In genomic region chr1:134336958-134337710, GRCm38 (mm10) we compare ENCODE assay signal across 28 mouse cellular contexts. TPM values are rescaled to one million over a fixed set of nuclear protein-coding genes. Genes with fewer than 3 reads are reported as not detected.
A peak's percentile ranks its signal among the peaks of the same experiment; 100 is the strongest.
DNase-seq lines count a peak whose midpoint lies in the region; ATAC-seq and TF ChIP-seq lines count a peak whose summit lies in the region.
"Had no signal": no experiment of that assay in that cellular context is flagged by ENCODE, and none has a peak within 500 bp of the region (broad histone marks: within the 10 kb centered on the region; RNA-seq: fewer than 3 reads in every experiment).

No protein-coding gene starts in this region.

- no peaks in the 10 kb centered on the region for H3K27me3 ChIP-seq in heart, embryonic 14.5 days (ENCODE audit: control insufficient read depth, insufficient read depth, low read length)
- H3K27me3 ChIP-seq in thymus, adult 2 months (ENCODE audit: control insufficient read depth, insufficient read depth, low read length) = no peaks in the 10 kb centered on the region
- H3K27me3 ChIP-seq: forebrain, embryonic 13.5 days; intestine, embryonic 15.5 days; midbrain, embryonic 13.5 days; neural tube, embryonic 15.5 days; Patski had no signal

- H3K9ac ChIP-seq in heart, embryonic 14.5 days (ENCODE audit: low read length) = 0 out of 2 replicates have a peak overlapping the region, but pooled peaks have one; percentile 2
- H3K9ac ChIP-seq: forebrain, embryonic 13.5 days; hindbrain, embryonic 12.5 days; intestine, embryonic 15.5 days; liver, embryonic 12.5 days; lung, embryonic 14.5 days; midbrain, embryonic 13.5 days; neural tube, embryonic 15.5 days had no signal

- H3K36me3 ChIP-seq in heart, embryonic 14.5 days (ENCODE audit: control insufficient read depth, insufficient read depth, low read length) = 0 out of 2 replicates have a peak, but pooled peaks cover 1% of the 10 kb centered on the region
- H3K36me3 ChIP-seq in thymus, adult 2 months (ENCODE audit: control insufficient read depth, insufficient read depth, low read length) = no peaks in the 10 kb centered on the region
- H3K36me3 ChIP-seq: hindbrain, embryonic 12.5 days; intestine, embryonic 15.5 days; limb, embryonic 10.5 days; liver, embryonic 12.5 days; midbrain, embryonic 13.5 days; neural tube, embryonic 15.5 days had no signal

- TF ChIP-seq POLR2A in thymus, adult 2 months (IDR thresholded peaks at IDR 0.05; ENCODE audit: control insufficient read depth, extremely low read depth, insufficient read depth, low read length, poor library complexity) = no peak

- TF ChIP-seq CTCF in thymus, adult 2 months (IDR thresholded peaks at IDR 0.05; ENCODE audit: borderline replicate concordance, control insufficient read depth, extremely low read depth, insufficient read depth, low read length, poor library complexity) = no peak

- peak; percentile 31 for DNase-seq in cerebellum, adult 8-10 months
- DNase-seq in cerebellum, postnatal 4 days (ENCODE audit: low spot score in 2 of 2) = no peak
- no peak for DNase-seq in heart, postnatal 14 days
- peak; percentile 23 for DNase-seq in thymus, postnatal 0 days (ENCODE audit: low spot score)
- no peak for DNase-seq in thymus, adult 2 months
- peak; percentile 51 to 54 for DNase-seq in cerebellum, postnatal 10 days
- DNase-seq in adipocyte (ENCODE audit: low spot score) = no peak
- DNase-seq: embryo, embryonic 11 days; gastrocnemius, postnatal 25 days; lung, embryonic 14.5 days; right cerebral cortex, postnatal 25 days had no signal

- no peak for ATAC-seq in heart, embryonic 14.5 days (ENCODE audit: insufficient number of reproducible peaks, insufficient read depth, low FRiP score, low read depth)
- ATAC-seq: activated CD4-positive, CD25-positive, alpha-beta regulatory T cell, adult 4 months; forebrain, embryonic 13.5 days; intestine, embryonic 15.5 days; midbrain, embryonic 13.5 days; Patski had no signal

- peak overlapping the region; percentile 49 to 66 for H3K27ac ChIP-seq in heart, embryonic 14.5 days (replicated peaks in 1 of 2; ENCODE audit: control insufficient read depth in 1 of 2, insufficient read depth in 1 of 2, low read depth in 2 of 2, low read length in 2 of 2)
- no peak overlapping the region for H3K27ac ChIP-seq in thymus, adult 2 months (ENCODE audit: control insufficient read depth, insufficient read depth, low read length)
- H3K27ac ChIP-seq: forebrain, embryonic 13.5 days; hindbrain, embryonic 12.5 days; intestine, embryonic 15.5 days; kidney, postnatal 0 days; left cerebral cortex, adult 2 months; limb, embryonic 10.5 days; liver, embryonic 12.5 days; midbrain, embryonic 13.5 days; neural tube, embryonic 15.5 days had no signal

- H3K4me2 ChIP-seq in heart, embryonic 14.5 days (ENCODE audit: low read length) = no peak overlapping the region
- H3K4me2 ChIP-seq: forebrain, embryonic 13.5 days; hindbrain, embryonic 12.5 days; intestine, embryonic 15.5 days; liver, embryonic 12.5 days; lung, embryonic 14.5 days; midbrain, embryonic 13.5 days; neural tube, embryonic 15.5 days had no signal

- H3K9me3 ChIP-seq in heart, embryonic 14.5 days (ENCODE audit: control insufficient read depth, low read length) = no peaks in the 10 kb centered on the region
- H3K9me3 ChIP-seq: forebrain, embryonic 13.5 days; hindbrain, embryonic 12.5 days; intestine, embryonic 15.5 days; limb, embryonic 10.5 days; liver, embryonic 12.5 days; midbrain, embryonic 13.5 days; neural tube, embryonic 15.5 days had no signal

- intact Hi-C loops in heart, postnatal 14 days (cut with DNase I) = no loop called here

- no peak overlapping the region for H3K4me3 ChIP-seq in heart, embryonic 14.5 days (ENCODE audit: control insufficient read depth in 1 of 2, insufficient read depth in 1 of 2, low read depth in 1 of 2, low read length in 2 of 2)
- no peak overlapping the region for H3K4me3 ChIP-seq in thymus, adult 2 months (ENCODE audit: control insufficient read depth, insufficient read depth, low read length)
- H3K4me3 ChIP-seq: forebrain, embryonic 13.5 days; hindbrain, embryonic 12.5 days; intestine, embryonic 15.5 days; left cerebral cortex, adult 2 months; limb, embryonic 10.5 days; liver, embryonic 12.5 days; midbrain, embryonic 13.5 days; myocyte; neural tube, embryonic 15.5 days had no signal

- H3K4me1 ChIP-seq in heart, embryonic 14.5 days (ENCODE audit: control insufficient read depth in 2 of 2, insufficient read depth in 2 of 2, low read length in 2 of 2) = peaks cover 60 to 82% of the 10 kb centered on the region in 2 experiments
- H3K4me1 ChIP-seq in thymus, adult 2 months (replicated peaks; ENCODE audit: control insufficient read depth, insufficient read depth, low read length) = peaks cover 42% of the 10 kb centered on the region

- 57% methylated on average over 11 of the region's 11 CpGs for WGBS in heart, embryonic 14.5 days
- WGBS in thymus, adult 2 months = 15% methylated on average over 11 of the region's 11 CpGs

RNA-seq across cellular contexts. Expression of gene Ppfia4, which starts 4.4 kb away (rescaled TPM):
- polyA plus RNA-seq in heart, embryonic 14.5 days (2014; fragmentation: Nextera tagmentation; extraction: Ambion mirVana) = 10.5 and 11.9 TPM in 2 replicates
- 1 to 10 TPM; 2.8 to 3.5 TPM for total RNA-seq in heart, postnatal 14 days (2021)
- 2.1 and 3.2 TPM in 2 replicates for polyA plus RNA-seq in thymus, postnatal 0 days (2015; fragmentation: Nextera tagmentation; extraction: Ambion mirVana)
- polyA plus RNA-seq in thymus, adult 2 months (2012; rRNA removed) = 13.6 and 17.2 TPM in 2 replicates

RNA-seq across cellular contexts. Expression of gene Tmem183a, which starts 24.6 kb away (rescaled TPM):
- polyA plus RNA-seq in heart, embryonic 14.5 days (2014; fragmentation: Nextera tagmentation; extraction: Ambion mirVana) = 62.5 and 69.3 TPM in 2 replicates
- total RNA-seq in heart, postnatal 14 days (2021) = 10 to 100 TPM; 22.6 to 22.8 TPM
- polyA plus RNA-seq in thymus, postnatal 0 days (2015; fragmentation: Nextera tagmentation; extraction: Ambion mirVana) = 58.0 and 64.3 TPM in 2 replicates
- 85.4 and 98.5 TPM in 2 replicates for polyA plus RNA-seq in thymus, adult 2 months (2012; rRNA removed)

RNA-seq across cellular contexts. Expression of gene Myog, which starts 47.3 kb away (rescaled TPM):
- polyA plus RNA-seq in heart, embryonic 14.5 days (2014; fragmentation: Nextera tagmentation; extraction: Ambion mirVana) = 0.62 and 0.70 TPM in 2 replicates
- total RNA-seq in heart, postnatal 14 days (2021) = not detected
- polyA plus RNA-seq in thymus, postnatal 0 days (2015; fragmentation: Nextera tagmentation; extraction: Ambion mirVana) = 3.0 and 3.5 TPM in 2 replicates
- 0.34 and 0.43 TPM in 2 replicates for polyA plus RNA-seq in thymus, adult 2 months (2012; rRNA removed)
- total RNA-seq: layer of hippocampus, adult 8-10 months; left cerebral cortex, adult 2 months had no signal
- polyA plus RNA-seq: activated CD4-positive, CD25-positive, alpha-beta regulatory T cell, adult 4 months; forebrain, embryonic 13.5 days; lung, embryonic 14.5 days; midbrain, embryonic 13.5 days; Patski had no signal

RNA-seq across cellular contexts. Expression of gene 4933406M09Rik, which starts 48.6 kb away (rescaled TPM):
- not detected in 2 replicates for polyA plus RNA-seq in heart, embryonic 14.5 days (2014; fragmentation: Nextera tagmentation; extraction: Ambion mirVana)
- total RNA-seq in heart, postnatal 14 days (2021) = not detected
- polyA plus RNA-seq in thymus, postnatal 0 days (2015; fragmentation: Nextera tagmentation; extraction: Ambion mirVana) = not detected in 2 replicates
- not detected in 2 replicates for polyA plus RNA-seq in thymus, adult 2 months (2012; rRNA removed)
- total RNA-seq: adrenal gland, postnatal 4 days; gastrocnemius, postnatal 25 days; layer of hippocampus, adult 8-10 months; left cerebral cortex, adult 2 months had no signal
- polyA plus RNA-seq: activated CD4-positive, CD25-positive, alpha-beta regulatory T cell, adult 4 months; C2C12; forebrain, embryonic 13.5 days; hindbrain, embryonic 12.5 days; intestine, embryonic 15.5 days; kidney, postnatal 0 days; limb, embryonic 10.5 days; liver, embryonic 12.5 days; lung, embryonic 14.5 days; midbrain, embryonic 13.5 days; myocyte; neural tube, embryonic 15.5 days; Patski; stomach, embryonic 16.5 days had no signal

Comparison
In these comparisons a context has a peak if more than half of its experiments do, and no peak if none do; other contexts are left out.
1. DNase-seq: peak in cerebellum, adult 8-10 months (single experiment), thymus, postnatal 0 days (single experiment) and cerebellum, postnatal 10 days (2 of 2); none in cerebellum, postnatal 4 days (0 of 2), heart, postnatal 14 days (0 of 2), thymus, adult 2 months (single experiment) and adipocyte (single experiment).